Mouse (Mus musculus) bone marrow, adult 2 months (tissue): ENCODE measurements around the gene Phyhd1.

Experiments used
- CTCF ChIP-seq: fragments of 200-500 bp; IDR thresholded peaks from 2 replicates; pipeline ENCODE4 v1.5.1; 2011; ENCODE audit warnings: low read length, control low read depth; ENCODE audit not compliant: control insufficient read depth, insufficient read depth
- POLR2A ChIP-seq: fragments of 200-500 bp; IDR thresholded peaks from 2 replicates; pipeline ENCODE4 v1.6.1; 2011; ENCODE audit warnings: low read depth, mild to moderate bottlenecking, control low read depth, low read length, borderline replicate concordance; ENCODE audit not compliant: control insufficient read depth

GRCm38 (mm10) chr2:30262840-30263441 is 3.1 kb upstream of the Phyhd1 start:
- no peak for TF ChIP-seq POLR2A
- no peak for TF ChIP-seq CTCF
